Mouse (Mus musculus) embryo, embryonic 11 days (tissue): ENCODE results near the gene Lpcat3.

Source experiments
- DNase-seq: peaks from one replicate; pipeline ENCODE4 v3.0.0-alpha.2; 2015

The Lpcat3 gene

DNA sequence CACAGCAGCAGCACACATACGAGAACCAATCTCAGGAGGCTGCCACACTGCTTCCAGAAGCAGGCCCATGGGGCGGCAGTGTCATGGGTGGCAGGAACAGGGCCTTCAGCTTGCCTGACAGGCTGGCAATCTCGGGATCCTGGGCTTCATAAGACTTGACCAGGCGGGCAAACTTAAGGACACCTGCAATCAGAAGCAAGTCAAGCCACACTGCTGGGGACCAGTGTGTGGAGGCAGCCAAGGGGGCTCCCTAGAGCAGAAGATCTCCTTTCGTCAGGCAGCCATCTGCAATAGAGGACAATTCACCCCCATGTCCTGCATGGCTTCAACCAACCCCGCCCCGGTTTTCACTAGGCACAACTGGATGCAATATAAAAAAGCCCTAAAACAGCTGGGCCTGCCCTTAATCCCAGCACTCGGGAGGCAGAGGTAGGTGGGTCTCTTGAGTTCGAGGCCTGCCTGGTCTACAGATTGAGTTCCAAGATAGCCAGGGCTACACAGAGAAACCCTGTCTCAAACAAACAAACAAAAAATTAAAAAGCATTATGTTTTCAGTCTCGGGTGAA is 76.5 kb downstream of the Lpcat3 start:
- DNase-seq: no peak

DNA sequence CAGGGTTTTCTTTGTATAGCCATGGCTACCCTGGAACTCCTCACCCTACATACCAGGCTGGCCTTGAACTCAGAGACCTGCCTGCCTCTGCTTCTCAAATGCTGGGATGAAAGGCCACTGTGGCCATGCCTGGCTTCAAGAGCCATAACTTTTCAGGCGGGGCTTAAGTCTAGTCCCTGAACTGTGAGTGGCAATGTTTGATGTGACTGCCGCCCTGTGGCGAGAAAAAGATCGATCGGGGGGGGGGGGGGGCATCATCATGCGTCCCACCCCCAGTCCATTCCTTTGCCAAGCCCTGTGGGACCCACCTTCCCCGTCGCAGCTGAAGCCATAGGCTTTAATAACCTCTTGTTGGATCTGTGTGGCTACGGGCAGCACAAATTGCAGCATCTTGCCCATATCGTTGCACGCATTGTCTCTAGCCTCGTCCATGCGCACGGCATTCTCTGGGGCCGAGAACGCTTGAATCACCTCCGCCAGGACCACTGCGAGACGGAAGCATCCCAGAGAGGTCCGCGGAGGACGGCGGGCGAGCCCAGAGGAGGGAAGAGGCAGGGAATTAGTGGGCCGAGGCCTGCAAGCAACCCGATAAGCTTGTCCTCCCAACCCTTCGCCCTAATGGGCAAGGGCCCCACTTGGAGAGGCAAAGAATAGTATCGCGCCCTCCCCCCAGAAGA is 77.5 kb downstream of the Lpcat3 start:
- peak; percentile 81 for DNase-seq

- peak; percentile 97 for DNase-seq
These were observed 78.3 kb downstream of the Lpcat3 start, which contains the start of gene Grcc10 for GRCm38 (mm10) chr6:124740888-124741761. TSS of gene Grcc10 (minus strand) at chr6:124741374.

- no peak for DNase-seq
These were observed 79.0 kb downstream of the Lpcat3 start for GRCm38 (mm10) chr6:124741842-124742241.

DNA sequence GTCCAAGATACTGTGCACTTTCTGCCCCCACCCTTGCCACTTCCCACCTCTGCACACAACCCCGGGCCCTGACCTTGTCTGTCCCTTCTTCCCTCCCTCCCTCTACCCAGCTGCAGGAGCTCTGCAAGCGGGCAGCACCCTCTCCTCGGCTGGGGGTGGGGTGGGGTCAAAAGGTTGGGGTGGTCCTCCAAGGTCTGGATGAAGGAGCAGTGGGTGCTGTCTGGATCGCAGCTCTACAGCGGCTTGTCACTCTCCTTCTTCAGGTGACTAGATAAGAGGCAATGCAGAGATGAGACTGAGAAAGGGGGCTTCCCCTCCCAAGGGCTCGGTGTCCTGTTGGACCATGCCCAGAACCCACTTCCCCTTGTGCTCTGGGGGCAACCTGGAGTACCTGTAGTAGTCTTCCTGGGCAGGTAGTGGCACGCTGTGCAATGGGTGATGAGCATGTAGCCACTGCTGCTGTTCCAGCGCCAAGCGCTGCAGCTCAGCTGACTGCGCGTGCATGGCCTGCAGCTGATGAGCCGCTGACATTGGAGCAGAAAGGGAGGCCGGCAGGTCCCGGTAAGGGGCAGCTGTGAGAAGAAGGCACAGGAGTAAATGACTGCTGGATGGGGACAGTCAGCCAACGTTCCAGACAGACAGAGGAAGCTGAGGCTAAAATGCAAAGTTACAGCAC is 80.2 kb downstream of the Lpcat3 start:
- DNase-seq: no peak

DNA sequence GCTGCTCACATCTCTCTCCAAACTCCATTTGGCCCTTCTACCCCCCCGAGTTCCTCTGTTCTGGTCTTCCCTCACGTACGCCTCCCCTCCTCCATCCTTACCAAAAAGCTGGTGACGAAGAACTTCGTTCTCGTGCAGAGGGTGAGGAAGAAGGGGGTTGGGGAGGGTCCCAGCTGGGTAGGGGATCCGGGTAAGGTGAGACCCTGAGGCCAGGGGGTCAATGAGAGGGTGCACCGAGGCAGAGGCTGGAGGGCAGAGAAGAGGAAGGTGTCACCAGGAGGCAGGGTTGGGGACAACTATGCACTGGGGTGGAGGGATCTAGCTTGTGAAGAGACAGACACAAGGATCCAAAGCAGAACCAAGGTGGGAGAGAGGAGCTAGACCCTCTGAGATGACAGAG is 80.8 kb downstream of the Lpcat3 start:
- no peak for DNase-seq

- DNase-seq: no peak
These were observed 82.0 kb downstream of the Lpcat3 start for GRCm38 (mm10) chr6:124744755-124745321.

- DNase-seq: peak; percentile 99
These were observed 82.9 kb downstream of the Lpcat3 start for GRCm38 (mm10) chr6:124745490-124746295.

GRCm38 (mm10) chr6:124746296-124746605 is 83.4 kb downstream of the Lpcat3 start:
- DNase-seq: no peak

DNA sequence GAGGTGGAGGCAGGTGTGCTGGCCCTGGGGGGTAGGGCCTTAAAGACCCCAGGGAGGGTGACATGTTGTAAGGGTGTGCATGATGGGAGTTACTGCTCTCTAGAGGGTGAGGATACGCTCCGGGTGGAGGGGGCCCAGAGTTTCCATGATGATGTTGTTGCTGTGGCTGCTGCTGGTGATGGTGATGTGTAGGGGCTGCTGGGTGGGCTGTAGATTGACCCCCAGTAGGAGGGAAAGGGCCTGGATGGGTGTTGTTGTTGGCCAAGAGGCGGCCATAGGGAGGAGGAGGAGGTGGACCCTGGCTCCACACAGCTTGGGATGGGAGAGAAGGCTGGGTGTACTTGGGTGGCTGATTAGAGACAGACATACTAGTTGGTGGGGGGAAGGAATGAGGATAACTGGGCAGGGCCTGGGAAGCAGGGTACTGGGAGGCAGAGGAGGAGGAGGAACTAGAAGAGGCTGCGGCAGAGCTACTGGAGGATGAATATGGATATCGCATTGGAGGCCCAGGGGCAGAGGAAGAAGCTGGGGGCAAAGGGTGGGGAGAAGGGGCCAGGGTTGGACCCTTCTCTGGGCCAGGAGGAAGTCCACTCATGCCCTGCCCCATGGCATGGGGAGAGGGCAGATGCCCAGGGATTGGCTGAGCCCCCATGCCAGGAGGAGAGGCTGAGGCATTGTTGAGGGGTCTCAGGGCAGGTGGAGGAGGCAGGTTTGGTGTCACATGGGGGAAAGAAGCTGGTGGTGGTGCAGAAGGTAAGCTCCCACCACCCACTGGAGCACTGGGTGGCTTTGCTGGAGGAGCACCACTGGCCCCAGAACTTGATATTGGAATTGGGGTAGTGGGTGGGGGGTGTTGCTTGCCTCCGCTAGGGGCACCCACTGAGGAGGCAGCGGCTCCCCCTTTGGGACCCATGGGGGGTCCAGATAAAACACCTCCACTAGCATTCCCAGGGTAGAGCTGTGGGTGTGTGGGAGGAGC is 84.1 kb downstream of the Lpcat3 start:
- DNase-seq: no peak

GRCm38 (mm10) chr6:124750405-124750804 is 87.6 kb downstream of the Lpcat3 start:
- DNase-seq: no peak

DNA sequence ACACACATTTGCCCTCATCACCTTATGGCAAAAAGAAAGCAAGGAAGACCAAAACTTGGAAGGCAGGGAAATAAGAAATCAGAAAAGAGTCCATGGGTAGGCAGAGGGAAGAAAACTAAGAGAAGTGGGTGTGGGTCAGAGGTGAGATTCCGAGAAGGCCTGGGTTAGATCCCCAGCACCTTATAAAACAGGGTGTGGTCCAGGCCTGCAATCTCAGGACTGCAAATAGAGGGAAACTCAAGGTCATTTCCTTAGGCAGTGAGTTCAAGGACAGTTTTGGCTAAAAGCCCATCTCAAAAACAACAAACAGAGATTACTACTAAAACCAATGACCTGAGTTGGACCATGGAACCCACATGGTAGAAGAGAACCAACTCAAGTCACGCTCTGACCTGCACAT is 91.0 kb downstream of the Lpcat3 start:
- DNase-seq: no peak
